Comparison of ENCODE assay signal across 25 mouse cellular contexts in the genomic region with DNA sequence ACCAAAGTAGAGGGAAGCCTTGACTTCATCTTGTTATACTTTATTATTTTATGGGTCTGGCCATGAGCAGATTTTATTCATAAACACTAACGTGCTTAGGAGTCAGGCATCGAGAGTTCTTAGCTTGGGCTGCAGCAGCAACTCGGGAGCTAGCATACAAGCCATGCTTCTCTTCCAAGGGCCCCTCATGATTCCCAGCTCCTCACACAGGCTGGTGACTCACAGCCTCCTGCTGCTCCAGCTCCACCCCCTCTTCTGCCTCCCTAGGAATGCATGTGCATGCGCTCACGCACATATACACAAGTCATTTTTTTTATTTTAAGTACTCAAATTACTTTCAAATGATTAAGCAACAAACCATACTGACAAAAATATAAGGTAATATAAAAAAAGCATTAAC.
"Had no signal": no experiment of that assay in that cellular context is flagged by ENCODE, and none has a peak within 500 bp of the region (broad histone marks: within the 10 kb centered on the region; RNA-seq: fewer than 3 reads in every experiment).

No protein-coding gene starts in this region.

- H3K4me3 ChIP-seq: heart, adult 2 months; heart, embryonic 13.5 days; heart, embryonic 15.5 days; hindbrain, embryonic 10.5 days; hindbrain, embryonic 12.5 days; intestine, embryonic 15.5 days; layer of hippocampus, adult 2 months; limb, embryonic 13.5 days; limb, embryonic 15.5 days; liver, embryonic 12.5 days had no signal

- ATAC-seq: hindbrain, embryonic 16.5 days; inflammation-experienced regulatory T-cells, adult 6 months; intestine, embryonic 15.5 days; liver, embryonic 12.5 days had no signal

- H3K27ac ChIP-seq: heart, adult 2 months; heart, embryonic 13.5 days; heart, embryonic 15.5 days; hindbrain, embryonic 10.5 days; hindbrain, embryonic 12.5 days; hindbrain, embryonic 14.5 days; intestine, embryonic 15.5 days; layer of hippocampus, adult 2 months; limb, embryonic 13.5 days; limb, embryonic 15.5 days; liver, embryonic 12.5 days; liver, embryonic 14.5 days had no signal

- H3K9ac ChIP-seq: heart, embryonic 13.5 days; heart, embryonic 15.5 days; hindbrain, embryonic 12.5 days; hindbrain, embryonic 14.5 days; intestine, embryonic 15.5 days; limb, embryonic 13.5 days; limb, embryonic 15.5 days; liver, embryonic 12.5 days; liver, embryonic 14.5 days had no signal

- DNase-seq: gastrocnemius, postnatal 25 days; heart, adult 2 months; heart, postnatal 14 days; heart, postnatal 4 days; kidney, adult 18-20 months; kidney, adult 8-10 months; kidney, postnatal 10 days; kidney, postnatal 25 days; kidney, postnatal 4 days; layer of hippocampus, postnatal 36 days; left cerebral cortex, postnatal 4 days had no signal

- H3K4me2 ChIP-seq: heart, embryonic 11.5 days; heart, embryonic 13.5 days; heart, embryonic 15.5 days; hindbrain, embryonic 12.5 days; hindbrain, embryonic 14.5 days; intestine, embryonic 15.5 days; limb, embryonic 13.5 days; limb, embryonic 15.5 days; liver, embryonic 12.5 days had no signal

- H3K27me3 ChIP-seq: heart, embryonic 13.5 days; heart, embryonic 15.5 days; hindbrain, embryonic 12.5 days; intestine, embryonic 15.5 days; limb, embryonic 13.5 days; limb, embryonic 15.5 days; liver, embryonic 12.5 days had no signal

- H3K9me3 ChIP-seq: heart, embryonic 13.5 days; heart, embryonic 15.5 days; hindbrain, embryonic 10.5 days; hindbrain, embryonic 12.5 days; intestine, embryonic 15.5 days; limb, embryonic 13.5 days; limb, embryonic 15.5 days; liver, embryonic 12.5 days had no signal

- H3K4me1 ChIP-seq: heart, embryonic 15.5 days; hindbrain, embryonic 10.5 days; hindbrain, embryonic 12.5 days; intestine, embryonic 15.5 days; limb, embryonic 13.5 days; limb, embryonic 15.5 days had no signal
